Mouse (Mus musculus): ENCODE results near the gene Gm19345. TPM values are rescaled to one million over a fixed set of nuclear protein-coding genes. Genes with fewer than 3 reads are reported as not detected.

Gene Gm19345
- polyA plus RNA-seq, 1 experiment from 2014 or later: not detected

- no peak for DNase-seq (ENCODE audit: low spot score)
- Histone ChIP-seq H3K36me3 (replicated peaks) (no peaks in the 10 kb centered on the region), H3K9me3 (0 out of 2 replicates have a peak, but pooled peaks cover 5% of the 10 kb centered on the region), H3K4me3 (no peak within 1 kb of the TSS), H3K27me3 (replicated peaks; ENCODE audit: low read depth, poor library complexity, severe bottlenecking) (peaks cover 10% of the 10 kb centered on the region; the same call in 1 of the 2 replicates), H3K4me1 (no peaks in the 10 kb centered on the region), H3K27ac (replicated peaks) (no peak within 1 kb of the TSS)
- WGBS: 86% methylated on average over 9 of the region's 9 CpGs
Measured at GRCm38 (mm10) chr7:19861199-19861598, 9.4 kb downstream of the Gm19345 start, which contains the start of gene Ceacam16. Gene Ceacam16 (minus strand): TSS chr7:19861299.

- no peaks in the 10 kb centered on the region for H3K9me3 ChIP-seq
- no peak overlapping the region for H3K27ac ChIP-seq (replicated peaks)
- H3K27me3 ChIP-seq (replicated peaks; ENCODE audit: low read depth, poor library complexity, severe bottlenecking): no peaks in the 10 kb centered on the region
- no peak for DNase-seq (ENCODE audit: low spot score)
- 41% methylated on average over 2 of the region's 2 CpGs for WGBS
- no peak overlapping the region for H3K4me3 ChIP-seq
- no peaks in the 10 kb centered on the region for H3K4me1 ChIP-seq
- no peaks in the 10 kb centered on the region for H3K36me3 ChIP-seq (replicated peaks)
Measured at GRCm38 (mm10) chr7:19864241-19864640, 12.4 kb downstream of the Gm19345 start.

GRCm38 (mm10) chr7:19865246-19866036 is 13.6 kb downstream of the Gm19345 start:
- DNase-seq (ENCODE audit: low spot score): no peak
- H3K27me3 ChIP-seq (replicated peaks; ENCODE audit: low read depth, poor library complexity, severe bottlenecking): no peaks in the 10 kb centered on the region

GRCm38 (mm10) chr7:19866490-19866889 is 14.7 kb downstream of the Gm19345 start:
- WGBS: 88% methylated on average over 6 of the region's 6 CpGs

More at GRCm38 (mm10) chr7:19865246-19866036, 13.6 kb downstream of the Gm19345 start:
- Histone ChIP-seq H3K4me1 (no peaks in the 10 kb centered on the region), H3K4me3 (no peak overlapping the region), H3K27ac (replicated peaks) (no peak overlapping the region), H3K36me3 (replicated peaks) (no peaks in the 10 kb centered on the region), H3K9me3 (no peaks in the 10 kb centered on the region)
- 82% methylated on average over 8 of the region's 8 CpGs for WGBS

GRCm38 (mm10) chr7:19867751-19868399 is 16.1 kb downstream of the Gm19345 start:
- DNase-seq (ENCODE audit: low spot score): no peak
- H3K27ac ChIP-seq (replicated peaks): no peak overlapping the region
- H3K36me3 ChIP-seq (replicated peaks): no peaks in the 10 kb centered on the region
- no peak overlapping the region for H3K4me3 ChIP-seq
- H3K27me3 ChIP-seq (replicated peaks; ENCODE audit: low read depth, poor library complexity, severe bottlenecking): no peaks in the 10 kb centered on the region
- no peaks in the 10 kb centered on the region for H3K4me1 ChIP-seq
- H3K9me3 ChIP-seq: no peaks in the 10 kb centered on the region
- WGBS: 90% methylated on average over 16 of the region's 16 CpGs

More at GRCm38 (mm10) chr7:19866490-19866889, 14.7 kb downstream of the Gm19345 start:
- no peak overlapping the region for H3K27ac ChIP-seq (replicated peaks)
- no peaks in the 10 kb centered on the region for H3K4me1 ChIP-seq
- H3K27me3 ChIP-seq (replicated peaks; ENCODE audit: low read depth, poor library complexity, severe bottlenecking): no peaks in the 10 kb centered on the region
- H3K36me3 ChIP-seq (replicated peaks): no peaks in the 10 kb centered on the region
- no peak overlapping the region for H3K4me3 ChIP-seq
- DNase-seq (ENCODE audit: low spot score): no peak
- H3K9me3 ChIP-seq: no peaks in the 10 kb centered on the region

- H3K9me3 ChIP-seq: peaks cover 3% of the 10 kb centered on the region; the same call in 1 of the 2 replicates
- no peaks in the 10 kb centered on the region for H3K27me3 ChIP-seq (replicated peaks; ENCODE audit: low read depth, poor library complexity, severe bottlenecking)
- H3K4me3 ChIP-seq: no peak overlapping the region
- DNase-seq (ENCODE audit: low spot score): no peak
- WGBS: 53% methylated on average over 10 of the region's 10 CpGs
- no peaks in the 10 kb centered on the region for H3K4me1 ChIP-seq
- no peaks in the 10 kb centered on the region for H3K36me3 ChIP-seq (replicated peaks)
- H3K27ac ChIP-seq (replicated peaks): no peak overlapping the region
Measured at GRCm38 (mm10) chr7:19871137-19871621, 19.4 kb downstream of the Gm19345 start.

GRCm38 (mm10) chr7:19871943-19872601 is 20.3 kb downstream of the Gm19345 start:
- Histone ChIP-seq H3K27ac (replicated peaks) (no peak overlapping the region), H3K36me3 (replicated peaks) (no peaks in the 10 kb centered on the region), H3K9me3 (peaks cover 3% of the 10 kb centered on the region; the same call in 1 of the 2 replicates), H3K4me3 (no peak overlapping the region), H3K27me3 (replicated peaks; ENCODE audit: low read depth, poor library complexity, severe bottlenecking) (no peaks in the 10 kb centered on the region), H3K4me1 (no peaks in the 10 kb centered on the region)
- peak; percentile 49 for DNase-seq (ENCODE audit: low spot score)
- 41% methylated on average over 5 of the region's 5 CpGs for WGBS

GRCm38 (mm10) chr7:19875948-19876682 is 24.3 kb downstream of the Gm19345 start:
- H3K9me3 ChIP-seq: peaks cover 3% of the 10 kb centered on the region; the same call in 1 of the 2 replicates
- DNase-seq (ENCODE audit: low spot score): peak; percentile 25
- H3K27me3 ChIP-seq (replicated peaks; ENCODE audit: low read depth, poor library complexity, severe bottlenecking): no peaks in the 10 kb centered on the region
- H3K4me3 ChIP-seq: no peak overlapping the region
- no peaks in the 10 kb centered on the region for H3K36me3 ChIP-seq (replicated peaks)
- H3K4me1 ChIP-seq: no peaks in the 10 kb centered on the region
- no peak overlapping the region for H3K27ac ChIP-seq (replicated peaks)
- WGBS: 52% methylated on average over 13 of the region's 13 CpGs

GRCm38 (mm10) chr7:19876781-19877425 is 25.1 kb downstream of the Gm19345 start:
- WGBS: 59% methylated on average over 14 of the region's 14 CpGs
- DNase-seq (ENCODE audit: low spot score): no peak
- no peaks in the 10 kb centered on the region for H3K27me3 ChIP-seq (replicated peaks; ENCODE audit: low read depth, poor library complexity, severe bottlenecking)
- no peaks in the 10 kb centered on the region for H3K36me3 ChIP-seq (replicated peaks)
- H3K4me1 ChIP-seq: no peaks in the 10 kb centered on the region
- peaks cover 3% of the 10 kb centered on the region; the same call in 1 of the 2 replicates for H3K9me3 ChIP-seq
- no peak overlapping the region for H3K27ac ChIP-seq (replicated peaks)
- no peak overlapping the region for H3K4me3 ChIP-seq

GRCm38 (mm10) chr7:19880754-19881153 is 29.0 kb downstream of the Gm19345 start:
- DNase-seq (ENCODE audit: low spot score): no peak
- 80% methylated on average over 8 of the region's 8 CpGs for WGBS
- no peaks in the 10 kb centered on the region for H3K27me3 ChIP-seq (replicated peaks; ENCODE audit: low read depth, poor library complexity, severe bottlenecking)
- no peaks in the 10 kb centered on the region for H3K36me3 ChIP-seq (replicated peaks)
- H3K4me1 ChIP-seq: no peaks in the 10 kb centered on the region
- H3K9me3 ChIP-seq: peaks cover 11% of the 10 kb centered on the region; the same call in 1 of the 2 replicates
- H3K4me3 ChIP-seq: no peak overlapping the region
- no peak overlapping the region for H3K27ac ChIP-seq (replicated peaks)

- Histone ChIP-seq H3K27ac (replicated peaks) (no peak within 1 kb of the TSS), H3K4me3 (no peak within 1 kb of the TSS), H3K4me1 (no peaks in the 10 kb centered on the region), H3K27me3 (replicated peaks; ENCODE audit: low read depth, poor library complexity, severe bottlenecking) (no peaks in the 10 kb centered on the region), H3K36me3 (replicated peaks) (no peaks in the 10 kb centered on the region), H3K9me3 (peaks cover 30% of the 10 kb centered on the region)
- WGBS: 77% methylated on average over 7 of the region's 7 CpGs
- DNase-seq (ENCODE audit: low spot score): no peak
Measured at GRCm38 (mm10) chr7:19887849-19888248, 36.0 kb downstream of the Gm19345 start, which contains the start of gene Ceacam19. Gene Ceacam19 (minus strand): TSS chr7:19887965.
